Mouse (Mus musculus): ENCODE data around the gene Rps6. TPM values are rescaled to one million over a fixed set of nuclear protein-coding genes. Genes with fewer than 3 reads are reported as not detected.
A peak's percentile ranks its signal among the peaks of the same experiment; 100 is the strongest.

Rps6 gene
- 100 to 1,000 TPM; 437 to 445 TPM for total RNA-seq (2021)
- long read RNA-seq, experiment 1, transcript Rps6-204 (4 exons, 1,128 nt), result minor isoform, 28 of 103 reads
- long read RNA-seq, experiment 1, transcript Rps6-201 (5 exons, 878 nt), result major isoform, 71 of 103 reads
- long read RNA-seq, experiment 1, partial matches to known transcripts, result 0 of 103 reads
- long read RNA-seq, experiment 1, other reads (novel, unspliced or antisense), result 3 of 103 reads
- long read RNA-seq, experiment 2, transcript Rps6-204 (4 exons, 1,128 nt), result minor isoform, 29 of 149 reads
- long read RNA-seq, experiment 2, transcript Rps6-201 (5 exons, 878 nt), result major isoform, 115 of 149 reads
- long read RNA-seq, experiment 2, partial matches to known transcripts, result 3 of 149 reads
- long read RNA-seq, experiment 2, other reads (novel, unspliced or antisense), result 2 of 149 reads

DNA sequence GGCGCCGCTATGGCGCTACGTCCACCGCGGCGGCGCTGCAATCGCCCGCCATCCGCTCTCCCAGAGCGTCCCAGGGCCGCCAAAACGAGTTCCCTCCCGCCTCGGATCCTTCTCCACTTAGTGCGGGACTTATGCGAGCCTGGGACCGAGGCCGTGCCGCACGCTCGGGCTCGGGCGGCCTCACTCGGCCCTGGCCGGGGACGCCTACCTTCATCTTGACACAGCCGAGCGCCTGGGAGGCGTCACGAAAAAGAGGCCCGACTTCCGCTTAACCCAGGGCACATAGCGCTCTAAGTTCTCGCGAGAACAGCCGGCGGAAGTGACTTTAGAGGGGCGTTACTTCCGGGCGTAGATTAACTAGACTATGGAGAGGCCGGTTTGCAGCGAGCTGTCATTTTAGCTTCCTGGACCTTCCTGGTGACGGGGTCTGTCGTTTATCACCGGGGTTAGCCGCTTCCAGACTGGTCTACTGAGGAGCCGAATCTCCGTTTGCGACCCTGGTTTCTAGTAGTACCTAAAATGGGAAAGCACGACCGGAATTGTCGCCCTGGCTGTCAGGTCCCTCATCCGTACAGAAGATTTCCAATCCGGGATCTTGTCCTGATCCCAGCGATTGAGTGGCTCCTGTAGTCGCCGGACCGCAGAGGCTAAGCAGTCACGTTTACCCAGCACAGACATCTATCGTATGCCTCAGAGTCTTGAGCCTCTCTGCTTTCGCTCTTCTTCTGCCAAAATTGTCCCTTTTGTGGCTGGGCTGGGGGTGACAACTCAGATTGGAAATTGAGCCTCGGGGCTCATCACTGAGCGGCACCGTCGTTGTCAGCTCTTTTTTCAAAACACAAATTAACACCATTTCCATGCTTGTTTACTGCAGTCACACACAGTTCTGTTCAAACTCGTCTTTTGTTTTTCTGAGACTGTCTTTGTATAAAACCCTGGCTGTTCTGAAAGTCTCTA, at the start of gene Rps6:
TSS of gene Rps6 (minus strand) at position 300 of the 957 bp plus-strand sequence.
- Histone ChIP-seq H3K4me3 (peak within 1 kb of the TSS; percentile 74), H3K27ac (peak within 1 kb of the TSS; percentile 98)
- peak; percentile 95 to 97 for DNase-seq (ENCODE audit: low spot score in 2 of 2)
- TF ChIP-seq CTCF (conservative IDR thresholded peaks at IDR 0.05), result 0 out of 2 replicates have a peak, but pooled peaks have one; percentile 4

DNA sequence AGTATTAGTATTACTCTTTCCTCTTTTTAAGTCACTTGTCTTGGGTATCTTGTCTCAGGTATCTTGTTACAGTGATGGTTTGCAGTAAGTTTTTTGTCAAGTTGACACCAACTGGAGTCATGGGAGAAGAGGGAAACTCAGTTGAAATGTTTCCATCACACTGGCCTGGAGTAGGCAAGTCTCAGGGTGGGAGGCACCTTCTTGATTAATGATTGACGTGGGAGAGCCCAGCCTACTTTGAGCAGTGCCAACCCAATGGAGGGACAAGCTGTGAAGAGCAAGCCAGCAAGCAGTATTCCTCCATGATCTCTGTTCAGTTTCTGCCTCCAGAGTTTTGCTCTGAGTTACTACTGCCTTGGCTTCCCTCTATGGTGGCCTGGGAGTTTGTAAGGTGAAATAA, 48.7 kb upstream of the Rps6 start:
- Histone ChIP-seq H3K4me3 (no peak overlapping the region), H3K27ac (no peak overlapping the region)
- TF ChIP-seq CTCF (conservative IDR thresholded peaks at IDR 0.05), result no peak
- DNase-seq (ENCODE audit: low spot score in 2 of 2), result no peak

DNA sequence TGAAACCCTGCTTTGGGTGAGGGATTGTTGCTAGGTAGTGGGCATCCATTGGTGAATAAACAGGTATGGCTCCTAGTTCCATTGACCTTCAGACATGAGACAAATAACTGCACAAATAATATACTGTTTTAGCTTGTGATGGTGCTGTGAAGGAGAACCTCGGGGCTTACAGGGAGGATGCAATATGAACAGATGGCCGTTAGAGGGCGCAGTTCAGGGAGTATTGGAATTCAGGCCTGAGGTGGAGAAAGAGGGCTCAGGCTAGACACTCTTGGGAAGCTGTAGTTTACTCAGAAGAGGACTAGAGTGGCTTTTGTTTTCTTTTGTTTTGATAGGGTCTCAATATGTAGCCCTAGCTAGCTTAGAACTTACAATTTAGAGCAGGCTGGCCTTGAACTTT, 47.8 kb upstream of the Rps6 start:
- Histone ChIP-seq H3K4me3 (no peak overlapping the region), H3K27ac (no peak overlapping the region)
- no peak for DNase-seq (ENCODE audit: low spot score in 2 of 2)
- TF ChIP-seq CTCF (conservative IDR thresholded peaks at IDR 0.05), result peak; percentile 68

DNA sequence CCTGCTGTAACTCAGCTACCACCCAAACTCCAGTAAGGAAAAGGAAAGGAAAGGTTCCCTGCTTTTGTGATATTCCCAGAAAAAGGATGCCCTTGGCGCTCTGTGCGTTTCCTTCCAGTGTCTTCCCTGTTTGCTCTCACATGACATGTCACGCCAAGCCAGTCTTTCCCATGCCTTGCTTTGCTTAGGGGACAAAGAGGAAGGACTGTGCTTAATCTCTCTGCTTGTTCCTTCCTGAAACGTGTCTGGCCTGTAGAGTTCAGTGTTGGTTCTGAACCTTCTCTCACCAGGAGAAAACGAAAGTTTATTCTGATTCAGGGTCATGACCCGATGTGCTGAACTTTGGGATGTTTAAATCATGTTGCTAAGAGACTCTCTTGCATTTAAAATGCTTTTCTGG, 45.1 kb upstream of the Rps6 start:
- Histone ChIP-seq H3K4me3 (no peak overlapping the region), H3K27ac (no peak overlapping the region)
- no peak for TF ChIP-seq CTCF (conservative IDR thresholded peaks at IDR 0.05)
- DNase-seq (ENCODE audit: low spot score in 2 of 2), result no peak

DNA sequence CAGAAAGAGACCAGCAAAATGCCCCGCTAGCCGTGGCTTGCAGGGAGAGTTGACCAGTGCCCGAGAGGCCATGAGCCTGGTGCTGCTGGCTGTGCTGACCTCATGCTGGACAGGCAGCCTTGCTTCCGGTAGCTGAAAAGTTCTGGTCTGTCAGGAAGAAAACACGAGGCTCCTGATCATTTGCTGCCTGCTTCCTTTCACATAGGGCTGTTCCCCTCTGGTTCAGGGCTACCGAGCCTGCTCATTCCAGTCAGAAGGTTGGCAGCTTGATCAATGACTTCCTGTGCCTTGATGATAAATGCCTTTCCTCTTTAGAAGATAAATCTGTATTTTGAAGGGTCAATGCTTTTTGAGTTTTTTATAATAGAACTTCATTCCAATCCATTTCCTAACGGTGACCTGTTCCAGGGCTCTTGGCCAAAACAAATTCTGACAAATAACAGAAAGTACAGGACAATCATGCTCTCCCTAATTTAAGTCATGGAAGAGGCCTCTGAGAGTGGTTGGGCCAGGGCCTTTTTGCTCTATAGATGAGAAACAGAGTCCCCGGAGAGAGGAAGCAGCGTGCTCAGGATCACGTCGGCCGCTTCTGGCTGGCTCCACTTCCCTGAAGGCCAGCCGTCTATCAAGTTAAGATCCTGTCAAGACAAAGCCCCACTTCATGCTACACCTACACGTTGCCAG, 41.7 kb upstream of the Rps6 start:
- H3K27ac ChIP-seq, result no peak overlapping the region
- TF ChIP-seq CTCF (conservative IDR thresholded peaks at IDR 0.05), result no peak
- no peak overlapping the region for H3K4me3 ChIP-seq
- DNase-seq (ENCODE audit: low spot score in 2 of 2), result no peak

DNA sequence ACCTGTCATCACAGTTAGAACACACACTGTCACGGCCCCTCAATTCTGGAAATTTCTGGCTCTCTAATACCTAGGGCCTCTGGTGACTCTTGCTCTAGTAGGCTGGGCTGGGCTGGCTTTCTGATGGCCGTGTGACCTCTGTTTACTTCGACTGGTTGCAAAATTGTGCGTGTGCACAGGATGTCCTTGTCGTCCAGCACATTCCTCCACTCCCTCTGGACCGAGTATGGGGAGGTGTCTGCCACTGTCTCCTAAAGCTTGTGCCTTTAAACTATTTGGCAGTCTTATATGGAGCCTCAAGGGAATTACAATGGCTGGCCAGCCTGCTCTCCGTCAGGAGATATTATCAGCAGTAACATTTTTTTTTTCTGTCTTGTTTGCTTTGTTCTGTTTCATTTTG, 40.2 kb upstream of the Rps6 start:
- Histone ChIP-seq H3K4me3 (no peak overlapping the region), H3K27ac (no peak overlapping the region)
- no peak for TF ChIP-seq CTCF (conservative IDR thresholded peaks at IDR 0.05)
- DNase-seq (ENCODE audit: low spot score in 2 of 2), result no peak

DNA sequence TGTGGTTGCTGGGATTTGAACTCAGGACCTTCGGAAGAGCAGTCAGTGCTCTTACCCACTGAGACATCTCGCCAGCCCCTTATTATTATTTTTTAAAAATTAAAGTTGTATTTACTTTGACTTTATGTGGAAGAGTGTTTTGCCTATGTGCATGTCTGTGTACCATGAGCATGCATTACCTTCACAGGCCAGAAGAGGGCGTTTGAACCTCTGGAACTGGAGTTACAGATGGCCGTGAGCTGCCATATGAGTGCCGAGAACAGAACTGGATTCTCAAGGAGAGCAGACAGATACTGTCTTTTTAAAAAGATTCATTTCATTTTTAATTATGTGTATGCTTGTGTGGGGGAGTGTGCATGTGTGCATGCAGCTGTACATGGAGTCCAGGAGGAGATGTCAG, 30.7 kb upstream of the Rps6 start:
- H3K27ac ChIP-seq, result no peak overlapping the region
- DNase-seq (ENCODE audit: low spot score in 2 of 2), result no peak
- TF ChIP-seq CTCF (conservative IDR thresholded peaks at IDR 0.05), result peak; percentile 58

DNA sequence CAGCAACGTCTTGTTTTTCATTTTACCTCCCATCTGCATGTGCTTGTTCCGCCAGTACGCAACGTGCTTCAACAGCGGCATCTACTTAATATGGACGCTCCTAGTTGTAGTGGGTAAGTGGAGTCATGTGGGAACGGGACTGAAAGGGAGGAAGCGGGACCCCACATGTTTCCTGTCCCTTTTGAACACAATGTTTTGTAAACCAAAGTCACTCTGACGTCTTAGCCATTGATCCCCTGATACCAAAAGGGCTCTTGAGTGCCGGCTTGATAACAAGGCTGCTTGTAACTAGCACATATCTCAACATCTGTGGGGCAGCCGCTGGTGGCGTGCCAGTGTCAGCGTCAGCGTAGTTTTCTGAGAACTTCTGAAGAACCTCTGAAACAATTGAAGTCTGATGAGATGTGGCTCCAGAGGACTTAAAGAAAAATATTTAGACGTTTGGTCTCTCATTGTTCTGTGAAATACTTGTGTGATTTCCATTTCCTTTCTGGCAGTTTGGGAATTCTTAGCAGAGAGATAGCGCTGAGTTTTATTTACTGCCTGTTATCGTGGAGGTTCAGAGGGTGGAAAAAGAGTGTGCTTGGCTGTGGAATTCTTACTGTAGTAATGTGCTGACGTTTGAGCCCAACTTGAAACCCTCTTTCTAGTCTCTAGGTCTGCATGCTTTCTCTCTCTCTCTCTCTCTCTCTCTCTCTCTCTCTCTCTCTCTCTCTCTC, 29.1 kb upstream of the Rps6 start:
- Histone ChIP-seq H3K27ac (peak overlapping the region; percentile 62; the same call in 1 of the 2 replicates), H3K4me3 (peak overlapping the region; percentile 47)
- TF ChIP-seq CTCF (conservative IDR thresholded peaks at IDR 0.05), result no peak
- no peak for DNase-seq (ENCODE audit: low spot score in 2 of 2)

More for the DNA sequence above, 30.7 kb upstream of the Rps6 start:
- no peak overlapping the region for H3K4me3 ChIP-seq

DNA sequence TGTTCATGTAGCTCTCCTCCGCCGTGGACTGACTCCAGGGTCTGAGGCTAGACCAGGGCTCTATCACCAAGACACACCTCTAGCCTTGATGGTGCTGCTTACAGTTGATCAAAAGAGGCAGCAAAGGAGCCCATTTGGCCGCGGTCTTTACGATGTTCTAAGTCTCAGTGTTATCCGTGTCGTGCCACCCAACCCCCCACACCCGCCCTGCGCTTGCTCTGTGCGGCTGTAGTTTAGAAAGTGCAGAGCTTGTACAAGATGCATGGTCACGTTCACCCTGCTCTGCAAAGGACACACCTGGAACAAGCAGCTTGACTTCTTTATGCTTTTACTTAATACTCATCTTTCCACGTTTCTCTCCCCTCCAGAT, 28.6 kb upstream of the Rps6 start:
- no peak for TF ChIP-seq CTCF (conservative IDR thresholded peaks at IDR 0.05)
- DNase-seq (ENCODE audit: low spot score in 2 of 2), result no peak
- H3K27ac ChIP-seq, result peak overlapping the region; percentile 62; the same call in 1 of the 2 replicates
- peak overlapping the region; percentile 47 for H3K4me3 ChIP-seq

DNA sequence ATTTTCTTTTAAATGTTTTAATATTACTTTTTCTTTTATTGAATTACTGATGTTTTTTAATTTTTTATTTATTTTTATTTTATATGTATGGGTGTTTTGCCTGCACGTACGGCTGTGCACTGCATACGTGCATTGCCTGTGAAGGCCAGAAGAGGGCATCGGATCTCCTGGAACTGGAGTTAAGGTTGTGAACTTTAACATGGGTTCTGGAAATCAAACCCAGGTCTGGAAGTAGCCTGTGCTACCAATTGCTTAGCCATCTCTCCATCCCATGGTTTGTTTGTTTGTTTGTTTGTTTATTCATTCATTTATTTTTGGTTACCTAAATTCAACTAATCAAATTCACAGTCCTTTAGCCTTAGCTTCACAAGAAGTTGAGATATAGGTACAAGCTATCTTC, 27.7 kb upstream of the Rps6 start:
- peak; percentile 74 for TF ChIP-seq CTCF (conservative IDR thresholded peaks at IDR 0.05)
- no peak overlapping the region for H3K27ac ChIP-seq
- no peak for DNase-seq (ENCODE audit: low spot score in 2 of 2)
- no peak overlapping the region for H3K4me3 ChIP-seq

DNA sequence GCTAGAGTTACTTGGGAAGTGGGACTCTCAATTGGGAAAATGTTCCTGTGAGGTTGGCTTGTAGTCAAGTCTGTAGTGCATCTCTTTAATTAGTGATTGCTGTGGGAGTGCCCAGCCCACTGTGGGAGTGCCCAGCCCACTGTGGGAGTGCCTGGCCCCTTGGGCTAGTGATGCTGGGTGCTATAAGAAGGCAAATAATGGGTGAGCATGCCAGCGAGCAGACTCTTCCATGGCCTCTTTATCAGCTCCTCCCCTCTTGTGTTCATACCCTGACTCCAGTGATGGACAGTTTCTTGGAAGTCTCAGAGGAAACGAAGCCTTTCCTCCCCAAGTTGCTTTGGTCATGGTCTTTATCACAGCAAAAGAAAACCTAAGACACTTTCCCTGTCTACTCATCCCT, 25.2 kb upstream of the Rps6 start:
- no peak overlapping the region for H3K27ac ChIP-seq
- no peak overlapping the region for H3K4me3 ChIP-seq
- no peak for TF ChIP-seq CTCF (conservative IDR thresholded peaks at IDR 0.05)
- no peak for DNase-seq (ENCODE audit: low spot score in 2 of 2)

DNA sequence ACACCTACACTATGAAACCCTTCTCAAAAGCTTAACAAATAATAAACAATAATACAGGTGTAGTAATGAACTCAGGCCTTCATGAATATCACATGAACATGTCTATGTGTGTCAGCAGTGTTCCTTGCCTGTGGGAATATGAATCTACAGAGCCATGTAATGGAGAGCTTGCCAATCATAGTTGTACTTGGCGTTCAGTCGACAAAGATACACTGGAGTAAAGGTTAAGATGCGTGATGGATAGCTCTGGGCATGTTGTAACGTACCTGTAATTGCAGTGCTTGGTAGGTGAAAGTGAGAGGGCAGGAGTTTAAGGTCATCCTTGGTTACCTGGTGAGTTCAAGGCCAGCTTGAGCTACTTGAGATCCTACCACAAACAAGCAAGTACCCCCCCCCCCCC, 24.0 kb upstream of the Rps6 start:
- no peak for TF ChIP-seq CTCF (conservative IDR thresholded peaks at IDR 0.05)
- DNase-seq (ENCODE audit: low spot score in 2 of 2), result no peak

More for the DNA sequence above, 24.0 kb upstream of the Rps6 start:
- no peak overlapping the region for H3K4me3 ChIP-seq
- H3K27ac ChIP-seq, result no peak overlapping the region

Data from layer of hippocampus, adult 2 months (tissue).